Mouse (Mus musculus) urinary bladder, postnatal 14 days (tissue): ENCODE measurements around the gene Ftl1-ps1.
A peak's percentile ranks its signal among the peaks of the same experiment; 100 is the strongest.

Experiments
- DNase-seq: peaks from one replicate; pipeline ENCODE4 v3.0.0; 2021; ENCODE audit warnings: low spot score

The Ftl1-ps1 gene

DNA sequence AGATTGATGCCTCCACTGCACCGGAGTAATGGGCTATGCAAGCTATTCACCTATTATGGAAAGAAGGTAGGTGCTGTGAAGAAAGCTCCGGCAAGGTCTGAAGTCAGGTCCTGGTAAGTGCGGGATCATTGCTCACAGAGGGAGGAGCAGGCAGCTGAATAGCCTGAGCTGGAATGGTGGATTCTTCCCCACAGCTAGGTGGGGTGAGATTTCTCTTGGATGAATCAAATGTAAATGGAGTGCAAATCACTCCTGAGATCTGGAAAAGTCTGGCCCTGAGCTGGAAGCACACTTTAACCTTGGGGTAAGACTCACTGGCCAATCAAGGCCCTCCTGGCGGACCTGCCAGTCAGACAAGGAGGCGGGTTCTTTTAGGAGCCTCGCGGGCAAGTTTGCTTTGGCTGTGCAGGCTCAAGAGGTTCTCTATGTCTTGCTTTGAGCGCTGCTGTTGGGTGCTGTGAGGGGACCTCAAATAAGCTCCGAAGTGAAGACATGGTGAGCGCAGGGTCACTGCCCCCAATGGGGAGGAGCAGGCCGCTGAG, at the start of gene Ftl1-ps1:
TSS of gene Ftl1-ps1 (plus strand) at position 397 of the 542 bp plus-strand sequence.
- DNase-seq: no peak

DNA sequence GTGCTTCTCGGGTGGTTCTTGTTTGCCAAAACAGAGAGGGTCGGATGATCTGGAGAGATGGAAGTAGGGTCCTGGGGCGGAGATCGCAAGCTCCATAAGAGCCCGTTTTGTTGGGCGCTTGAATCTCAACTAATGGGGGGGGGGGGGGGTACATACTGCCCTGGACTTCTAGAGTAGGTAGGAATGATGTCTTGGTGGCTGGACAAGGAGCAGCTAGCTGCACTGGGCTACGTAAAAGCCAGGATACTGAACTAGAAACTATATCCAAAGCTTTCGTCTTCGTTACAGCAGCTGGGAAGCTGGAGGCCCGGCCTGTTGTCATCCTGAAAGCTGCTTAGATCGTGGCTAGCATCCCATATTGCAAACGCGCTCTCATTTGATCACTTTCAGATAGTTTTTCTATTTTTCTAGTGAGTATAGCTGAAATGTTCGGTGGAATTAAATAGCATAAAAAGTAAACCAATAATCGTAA, 49.0 kb upstream of the Ftl1-ps1 start:
- DNase-seq: no peak

DNA sequence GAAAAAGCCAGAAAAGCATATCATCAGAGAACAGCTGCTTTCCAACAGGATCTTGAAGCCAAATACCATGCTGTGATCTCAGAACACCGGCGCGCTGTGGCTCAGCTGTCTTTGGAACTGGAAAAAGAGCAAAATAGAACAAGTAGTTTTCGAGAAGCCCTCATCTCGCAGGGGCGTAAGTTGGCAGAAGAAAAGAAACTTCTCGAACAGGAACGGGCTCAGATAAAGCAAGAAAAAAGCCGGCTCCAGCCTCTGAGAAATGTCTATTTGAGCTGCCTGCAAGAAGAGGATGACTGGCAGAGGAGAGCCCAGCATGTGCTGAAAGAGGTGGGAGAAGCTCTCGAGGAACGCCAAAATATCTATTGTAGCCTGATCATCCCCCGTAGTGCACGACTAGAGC, 43.0 kb upstream of the Ftl1-ps1 start:
- DNase-seq: no peak

DNA sequence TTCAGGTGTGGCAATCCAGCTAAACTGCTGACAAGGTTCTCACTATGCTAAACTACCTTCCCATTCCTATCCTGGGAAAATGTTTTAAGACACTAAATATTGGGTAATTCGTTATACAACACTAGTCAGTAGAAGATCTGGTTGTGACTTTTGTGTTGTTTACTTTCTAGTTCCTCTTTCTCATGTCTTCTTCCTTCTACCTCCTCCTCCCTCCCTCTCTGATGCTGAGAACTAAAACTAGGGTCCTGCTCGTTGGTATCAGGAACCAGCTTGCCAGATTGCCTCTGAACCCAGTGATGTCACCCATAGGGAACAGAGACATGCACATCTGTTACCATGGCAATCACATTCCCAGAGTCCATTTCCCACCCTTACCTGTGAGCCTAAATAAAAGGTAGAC, 37.3 kb upstream of the Ftl1-ps1 start:
- DNase-seq: no peak

DNA sequence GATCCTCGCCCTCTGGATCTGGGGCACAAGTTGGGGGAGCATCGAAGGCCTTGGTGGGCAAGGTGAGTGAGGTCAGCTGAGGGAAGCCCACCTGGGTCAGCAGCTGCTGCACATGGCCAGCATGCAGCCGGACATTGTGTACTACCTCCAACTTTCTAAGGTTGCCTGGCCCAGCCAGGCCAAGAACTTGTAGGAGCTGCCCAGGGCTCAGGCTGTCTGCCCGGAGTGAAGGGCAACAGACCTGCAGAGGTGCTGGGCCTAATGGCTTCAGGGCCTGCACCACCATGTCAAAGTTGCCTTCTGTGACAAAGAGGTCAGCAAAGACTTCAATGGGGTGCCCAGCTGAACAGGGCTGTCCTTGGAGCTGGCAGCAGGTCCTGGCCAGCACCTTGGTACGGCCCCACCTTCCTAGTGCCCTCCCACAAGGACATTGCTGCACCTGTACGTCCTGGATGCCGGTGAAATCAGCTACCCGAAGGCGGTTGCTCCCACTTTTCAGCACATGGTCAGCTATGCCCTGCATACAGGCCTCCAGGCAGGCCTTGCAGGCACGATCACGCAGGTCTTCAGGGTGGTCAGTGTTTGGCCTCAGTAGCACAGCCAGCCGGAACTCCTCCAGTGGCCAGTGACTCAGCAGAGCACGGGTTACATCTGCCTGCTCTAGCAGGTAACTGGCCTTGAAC, 36.2 kb upstream of the Ftl1-ps1 start:
- DNase-seq: no peak

DNA sequence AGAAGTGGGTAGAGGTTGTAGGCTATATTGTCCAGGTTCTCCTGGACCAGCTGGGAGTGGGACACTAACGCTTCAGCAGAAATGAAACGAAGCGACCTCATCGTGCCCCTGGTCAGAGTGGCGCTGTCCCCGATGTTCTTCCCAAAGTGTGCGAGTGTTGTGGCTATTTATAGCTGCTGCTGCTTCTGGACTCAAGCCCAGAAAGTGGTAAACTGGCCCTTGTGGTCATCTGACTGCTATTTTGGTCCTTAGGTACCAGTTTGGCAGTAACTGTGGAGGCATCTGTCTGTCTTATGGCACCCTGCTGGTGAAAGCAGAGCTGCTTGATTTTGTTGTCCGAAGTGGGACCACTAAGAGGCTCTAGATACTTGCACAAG, 35.6 kb upstream of the Ftl1-ps1 start, which contains the start of gene Lrrc14b:
TSS of gene Lrrc14b (minus strand) at position 147 of the 377 bp plus-strand sequence.
- no peak for DNase-seq

DNA sequence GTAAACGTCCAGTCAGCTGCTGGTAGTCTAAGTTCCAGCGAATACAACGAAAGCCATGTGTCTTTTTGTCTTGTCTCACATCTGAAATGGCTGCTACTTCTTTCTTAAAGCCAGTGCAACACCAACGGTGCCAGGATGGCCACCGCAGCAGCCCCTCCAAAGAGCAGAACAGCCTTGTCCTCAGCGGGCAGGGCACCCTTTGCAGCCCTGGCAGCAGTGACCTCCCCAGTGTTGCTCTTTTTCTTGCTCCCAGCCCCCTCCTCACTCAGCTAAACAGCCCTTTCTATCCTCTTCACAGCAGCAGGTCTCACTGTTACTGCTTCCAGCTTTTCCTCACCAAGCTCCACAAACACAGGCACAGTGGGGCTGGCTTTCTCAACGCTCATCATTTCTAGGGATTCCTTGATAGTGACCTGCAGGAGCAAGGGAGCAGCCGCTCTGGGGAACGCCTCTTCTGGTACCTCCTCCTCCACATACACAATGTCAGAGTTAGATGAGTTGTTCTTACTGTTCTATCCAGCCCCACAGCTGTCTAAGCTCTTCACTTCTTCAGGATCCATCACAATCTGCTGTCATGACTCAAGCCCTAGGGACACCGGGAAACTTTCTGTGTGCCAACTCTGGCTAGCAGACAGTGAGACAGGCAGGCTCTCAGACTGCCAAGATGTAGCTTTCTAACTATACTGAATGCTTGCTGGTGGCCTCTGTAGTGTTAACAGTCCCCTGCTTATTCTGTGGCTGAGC, 17.8 kb upstream of the Ftl1-ps1 start:
- no peak for DNase-seq

DNA sequence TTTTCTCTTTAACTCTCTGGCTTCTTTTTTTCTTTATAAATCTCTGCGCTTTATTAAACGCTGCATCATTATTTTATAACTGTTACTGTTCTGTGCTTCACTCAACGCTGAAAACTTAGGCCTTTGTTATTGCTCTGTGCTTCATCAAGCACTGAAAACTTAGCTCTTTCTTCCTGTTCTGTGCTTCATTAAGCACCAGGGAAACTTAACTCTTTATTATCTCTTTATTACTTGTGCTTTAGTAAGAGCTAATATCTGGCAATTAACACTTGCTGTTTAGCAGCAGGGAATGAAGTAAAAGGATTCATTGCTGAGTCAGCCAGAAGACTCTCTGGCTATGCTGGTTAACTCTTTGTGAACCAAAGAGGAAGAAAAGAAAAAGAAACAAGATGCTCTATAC, 17.2 kb upstream of the Ftl1-ps1 start:
- DNase-seq: no peak

DNA sequence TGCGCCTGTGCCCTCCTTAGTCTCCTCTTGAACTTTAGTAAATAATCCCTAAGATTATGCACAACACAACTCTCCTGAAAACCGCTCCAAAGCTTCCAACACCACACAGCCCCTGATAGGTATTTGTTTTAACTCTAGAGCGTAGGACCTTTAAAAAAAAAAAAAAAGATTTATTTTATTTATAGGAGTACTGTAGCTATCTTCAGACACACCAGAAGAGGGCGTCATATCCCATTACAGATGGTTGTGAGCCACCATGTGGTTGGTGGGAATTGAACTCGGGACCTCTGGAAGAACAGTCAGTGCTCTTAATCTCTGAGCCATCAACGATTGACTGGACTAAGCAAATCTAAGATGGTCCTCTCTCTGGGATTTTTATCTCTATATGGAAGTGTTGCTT, 9.8 kb upstream of the Ftl1-ps1 start:
- DNase-seq: no peak

DNA sequence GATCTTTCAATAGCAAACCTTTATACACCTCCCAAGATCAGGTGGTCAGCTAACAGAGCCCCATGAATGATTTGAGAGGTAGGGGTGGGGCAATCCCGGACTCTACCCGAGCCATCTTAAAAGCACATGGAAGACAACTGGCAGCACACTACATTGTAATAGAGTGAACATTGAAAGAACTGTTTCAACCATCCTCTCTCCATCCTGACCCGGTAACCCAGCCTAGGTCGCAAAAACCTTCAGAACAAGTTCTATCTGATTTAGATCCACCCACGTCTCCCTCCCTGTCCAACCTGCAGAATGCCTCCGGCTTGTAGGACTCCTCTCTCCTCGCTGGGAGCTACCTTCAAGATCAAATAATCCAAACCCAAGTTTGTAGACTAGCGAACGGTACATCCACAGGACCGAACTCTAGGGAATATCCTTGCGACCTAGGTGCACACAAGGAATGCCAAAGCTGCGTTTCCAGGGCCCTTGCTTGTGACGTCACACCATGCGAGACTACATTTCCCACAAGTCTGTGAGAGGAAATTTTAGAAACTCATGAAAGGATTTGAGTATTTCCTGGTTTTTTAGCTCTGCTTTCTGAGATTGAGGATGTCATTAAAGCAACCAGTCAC, 9.0 kb upstream of the Ftl1-ps1 start, which contains the start of gene Zfp72:
TSS of gene Zfp72 (minus strand) at position 466 of the 620 bp plus-strand sequence.
- peak; percentile 76 for DNase-seq

DNA sequence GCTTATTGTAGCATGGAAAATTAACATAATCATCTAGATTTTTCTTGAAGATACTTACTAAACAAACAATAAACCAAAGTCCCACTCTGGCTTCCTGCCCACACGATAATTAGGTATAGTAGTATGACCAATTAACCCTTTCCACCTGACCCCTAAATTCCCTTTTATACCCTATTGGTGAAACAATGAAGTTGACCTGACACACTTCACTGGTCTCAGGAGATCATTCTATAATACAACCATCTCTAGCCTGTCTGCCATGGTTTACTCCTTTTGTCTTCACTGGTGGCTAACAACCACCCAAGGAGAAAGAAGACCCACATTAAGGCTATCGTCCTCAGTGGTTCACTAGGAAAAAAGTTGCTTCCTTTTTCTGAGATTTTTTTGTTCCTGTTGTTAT, 8.3 kb upstream of the Ftl1-ps1 start:
- DNase-seq: no peak

DNA sequence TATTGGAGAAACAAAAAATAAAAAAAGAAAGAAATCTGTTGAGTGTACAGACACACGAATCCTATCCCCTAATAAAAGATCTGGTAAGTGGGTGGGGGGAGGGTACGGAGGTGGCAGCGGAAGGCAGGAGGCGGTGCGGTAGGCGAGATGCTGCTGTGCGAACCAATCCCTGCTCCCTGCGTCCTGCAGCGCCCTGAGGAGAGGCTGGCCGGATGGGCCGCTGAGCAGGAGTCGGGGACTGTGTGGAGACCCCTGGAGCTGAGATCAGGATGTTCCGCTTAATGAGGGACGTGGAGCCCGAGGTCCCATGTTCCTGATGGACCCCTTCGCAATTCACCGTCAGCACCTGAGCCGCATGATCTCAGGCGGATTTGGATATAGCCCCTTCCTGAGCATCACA, 40.4 kb downstream of the Ftl1-ps1 start:
- DNase-seq: no peak
